Mouse (Mus musculus) spleen, adult 2 months (tissue): ENCODE measurements around the gene Rhbdd1. TPM values are rescaled to one million over a fixed set of nuclear protein-coding genes. Genes with fewer than 3 reads are reported as not detected.

Source experiments
- DNase-seq, 2 experiments: peaks; one replicate each; pipeline versions ENCODE4 v3.0.0 to v3.0.0-alpha.2; 2012 to 2021; ENCODE audit warnings: low spot score in 2 of 2, low read depth in 1 of 2
- H3K27ac ChIP-seq: fragments of 200-500 bp; 2 replicates; pipeline ENCODE4 v1.5.1; 2012; ENCODE audit warnings: low read length, inconsistent platforms; ENCODE audit not compliant: insufficient read depth
- H3K27me3 ChIP-seq: fragments of 200-500 bp; 2 replicates; pipeline ENCODE4 v1.6.1; 2012; ENCODE audit warnings: mild to moderate bottlenecking, moderate library complexity, low read length, inconsistent platforms; ENCODE audit not compliant: control insufficient read depth, insufficient read depth
- H3K36me3 ChIP-seq: fragments of 200-500 bp; 2 replicates; pipeline ENCODE4 v1.6.1; 2012; ENCODE audit warnings: mild to moderate bottlenecking, low read length, inconsistent platforms; ENCODE audit not compliant: control insufficient read depth, insufficient read depth
- H3K4me1 ChIP-seq: fragments of 200-500 bp; 2 replicates; pipeline ENCODE4 v1.6.1; 2011; ENCODE audit warnings: inconsistent platforms; ENCODE audit not compliant: control insufficient read depth, insufficient read depth, insufficient read length
- H3K4me3 ChIP-seq: fragments of 200-500 bp; 2 replicates; pipeline ENCODE4 v1.5.1; 2011; ENCODE audit warnings: mild to moderate bottlenecking, inconsistent platforms; ENCODE audit not compliant: insufficient read depth, insufficient read length; ENCODE audit errors: extremely low read depth
- CTCF ChIP-seq: fragments of 200-500 bp; IDR thresholded peaks from 2 replicates; pipeline ENCODE4 v1.5.1; 2011; ENCODE audit warnings: mild to moderate bottlenecking, inconsistent platforms; ENCODE audit not compliant: insufficient read depth, insufficient read length, insufficient replicate concordance; ENCODE audit errors: extremely low read depth
- POLR2A ChIP-seq: fragments of 200-500 bp; IDR thresholded peaks from 2 replicates; pipeline ENCODE4 v1.6.1; 2011; ENCODE audit warnings: low read depth, low read length, inconsistent platforms
- WGBS: fragments of 180-500 bp; shearing (Covaris S2); methylation state at CpG from one replicate; pipeline ENCODE4 v1.1.7; 2018; 5-methylcytosine and 5-hydroxymethylcytosine counted together
- polyA plus RNA-seq: library from polyadenylated mRNA; depleted of rRNA; stranded (reverse); fragments of >200 nt; gene quantifications from 2 replicates; pipeline ENCODE4 v1.2.3, GENCODE M21; 2012

Gene Rhbdd1
- polyA plus RNA-seq, 1 experiment: 7.4 TPM

DNA sequence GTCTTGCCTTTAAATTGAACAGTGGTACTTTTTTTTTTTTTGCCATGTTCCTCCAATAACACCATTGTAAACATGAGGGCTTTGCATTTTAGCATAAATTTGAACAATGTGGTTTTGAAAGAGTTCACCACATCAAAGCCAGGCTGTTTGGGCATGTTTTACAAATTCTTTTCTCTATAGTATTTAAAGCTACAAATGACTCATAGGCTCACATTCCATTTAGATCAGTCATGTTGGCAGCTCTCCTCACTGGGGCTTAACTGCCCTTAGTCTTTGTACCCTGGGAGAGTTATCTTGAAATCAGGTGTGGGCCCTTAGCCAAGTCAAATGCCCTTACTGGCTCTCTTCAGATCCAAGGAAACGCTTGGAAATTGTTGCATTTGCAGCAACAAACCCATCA is 112.8 kb downstream of the Rhbdd1 start:
- Histone ChIP-seq H3K4me3 (no peak overlapping the region), H3K4me1 (no peaks in the 10 kb centered on the region), H3K27me3 (no peaks in the 10 kb centered on the region), H3K27ac (no peak overlapping the region), H3K36me3 (no peaks in the 10 kb centered on the region)
- 66% methylated on average over 1 of the region's 1 CpGs for WGBS
- DNase-seq: no peak
- TF ChIP-seq CTCF: no peak
- TF ChIP-seq POLR2A: no peak

- H3K4me1 ChIP-seq: no peaks in the 10 kb centered on the region
Observed at GRCm38 (mm10) chr1:82432919-82433648, 116.8 kb downstream of the Rhbdd1 start.

DNA sequence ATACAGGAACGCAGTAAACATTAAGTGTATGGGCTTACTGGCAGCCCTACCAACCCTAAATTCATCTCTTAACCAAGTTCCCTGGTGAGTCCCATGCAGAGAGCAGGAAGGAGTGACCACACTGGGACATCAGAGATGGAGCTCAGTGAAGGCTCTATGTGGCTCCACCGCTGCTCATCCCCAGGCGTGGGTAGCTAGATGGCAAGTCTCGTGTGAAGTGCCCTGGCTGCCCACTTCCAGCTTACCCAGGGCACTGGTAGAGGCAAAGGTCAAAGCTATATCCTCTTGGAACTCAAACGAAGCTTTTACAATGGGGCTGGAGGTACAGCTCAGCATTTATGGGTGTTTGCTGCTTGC is 117.4 kb downstream of the Rhbdd1 start:
- no peaks in the 10 kb centered on the region for H3K27me3 ChIP-seq
- TF ChIP-seq POLR2A: no peak
- TF ChIP-seq CTCF: no peak
- WGBS: 93% methylated on average over 5 of the region's 5 CpGs
- H3K36me3 ChIP-seq: no peaks in the 10 kb centered on the region
- H3K4me1 ChIP-seq: no peaks in the 10 kb centered on the region
- no peak overlapping the region for H3K27ac ChIP-seq
- DNase-seq: no peak
- no peak overlapping the region for H3K4me3 ChIP-seq

More at GRCm38 (mm10) chr1:82432919-82433648, 116.8 kb downstream of the Rhbdd1 start:
- Histone ChIP-seq H3K27me3 (no peaks in the 10 kb centered on the region), H3K36me3 (no peaks in the 10 kb centered on the region), H3K27ac (no peak overlapping the region), H3K4me3 (no peak overlapping the region)
- TF ChIP-seq CTCF (no peak), POLR2A (no peak)
- 79% methylated on average over 15 of the region's 15 CpGs for WGBS
- no peak for DNase-seq

GRCm38 (mm10) chr1:82437273-82437672 is 121.0 kb downstream of the Rhbdd1 start:
- H3K36me3 ChIP-seq: no peaks in the 10 kb centered on the region
- no peak overlapping the region for H3K4me3 ChIP-seq
- DNase-seq: no peak
- no peaks in the 10 kb centered on the region for H3K27me3 ChIP-seq
- H3K4me1 ChIP-seq: no peaks in the 10 kb centered on the region
- H3K27ac ChIP-seq: no peak overlapping the region
- no peak for TF ChIP-seq CTCF
- TF ChIP-seq POLR2A: no peak
- 91% methylated on average over 3 of the region's 3 CpGs for WGBS

DNA sequence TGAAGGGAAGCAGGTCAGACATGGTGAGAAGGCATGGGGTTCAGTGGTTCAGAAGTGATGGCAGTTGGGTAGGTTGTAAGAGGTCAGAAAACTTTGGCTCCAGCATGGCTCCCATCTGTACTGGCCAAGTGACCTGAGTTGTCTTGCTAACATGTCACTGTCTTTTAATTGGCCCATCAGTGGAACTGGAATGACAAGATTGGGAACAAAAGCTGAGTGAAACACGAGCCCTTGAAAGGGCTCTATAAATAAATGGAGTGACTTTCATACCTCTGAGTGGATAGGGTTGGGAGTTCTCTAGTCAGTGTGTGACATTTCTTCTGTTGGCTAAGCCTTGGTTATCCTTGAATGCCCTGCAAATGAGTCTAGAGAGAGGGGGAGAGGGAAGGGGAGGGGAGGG is 123.9 kb downstream of the Rhbdd1 start:
- no peak for TF ChIP-seq CTCF
- no peak for TF ChIP-seq POLR2A
- Histone ChIP-seq H3K4me3 (no peak overlapping the region), H3K36me3 (no peaks in the 10 kb centered on the region), H3K27me3 (no peaks in the 10 kb centered on the region), H3K4me1 (no peaks in the 10 kb centered on the region), H3K27ac (no peak overlapping the region)
- no peak for DNase-seq
- WGBS: 90% methylated on average over 1 of the region's 1 CpGs

- no peak for DNase-seq
- Histone ChIP-seq H3K27me3 (no peaks in the 10 kb centered on the region), H3K36me3 (no peaks in the 10 kb centered on the region), H3K4me3 (no peak overlapping the region), H3K27ac (no peak overlapping the region), H3K4me1 (no peaks in the 10 kb centered on the region)
- TF ChIP-seq POLR2A (no peak), CTCF (no peak)
- 75% methylated on average over 4 of the region's 4 CpGs for WGBS
Observed at GRCm38 (mm10) chr1:82443517-82443916, 127.3 kb downstream of the Rhbdd1 start.

GRCm38 (mm10) chr1:82446049-82446448 is 129.8 kb downstream of the Rhbdd1 start:
- WGBS: 89% methylated on average over 7 of the region's 7 CpGs
- Histone ChIP-seq H3K27ac (no peak overlapping the region), H3K27me3 (no peaks in the 10 kb centered on the region), H3K36me3 (no peaks in the 10 kb centered on the region), H3K4me3 (no peak overlapping the region), H3K4me1 (no peaks in the 10 kb centered on the region)
- DNase-seq: no peak
- TF ChIP-seq CTCF (no peak), POLR2A (no peak)
